Mouse (Mus musculus) CH12.LX (cell line): Measurements from ENCODE around the gene U2af1l4. TPM values are rescaled to one million over a fixed set of nuclear protein-coding genes. Genes with fewer than 3 reads are reported as not detected.

Source experiments
- DNase-seq: peaks from one replicate; pipeline ENCODE4 v3.0.0-alpha.2; 2013; ENCODE audit errors: extremely low read depth
- H3K27ac ChIP-seq: 2 replicates; pipeline ENCODE4 v1.5.1; 2012; ENCODE audit warnings: low read depth, mild to moderate bottlenecking, control low read depth, moderate library complexity; ENCODE audit not compliant: insufficient read depth
- H3K27me3 ChIP-seq: replicated peaks from 2 replicates; pipeline ENCODE3; 2012; ENCODE audit warnings: inconsistent platforms
- H3K36me3 ChIP-seq, 2 experiments: replicated peaks in 1 of 2; 2 replicates each; pipeline versions ENCODE3 to v1.6.1; 2012; ENCODE audit warnings: inconsistent platforms in 1 of 2, low read length in 1 of 2, mild to moderate bottlenecking in 1 of 2, mixed read lengths in 1 of 2, moderate library complexity in 1 of 2; ENCODE audit not compliant: control insufficient read depth in 1 of 2, insufficient read depth in 1 of 2
- H3K4me1 ChIP-seq, 2 experiments: 2 replicates each; pipeline ENCODE4 v1.6.1; 2012; ENCODE audit warnings: inconsistent platforms in 1 of 2, moderate library complexity in 1 of 2; ENCODE audit not compliant: insufficient read depth in 2 of 2, control insufficient read depth in 1 of 2
- H3K4me2 ChIP-seq: 2 replicates; pipeline ENCODE4 v1.6.1; 2012; ENCODE audit warnings: low read depth, mild to moderate bottlenecking, control low read depth; ENCODE audit not compliant: poor library complexity, insufficient read depth, severe bottlenecking
- H3K4me3 ChIP-seq, 3 experiments: fragments of 150-350 bp in 1 of 3; sonication (generic) in 1 of 3; replicated peaks in 1 of 3; 2 replicates each; pipeline versions ENCODE3 to v1.5.1; 2011 to 2012; ENCODE audit warnings: low read depth in 2 of 3, low read length in 2 of 3, mild to moderate bottlenecking in 2 of 3, moderate library complexity in 2 of 3, control low read depth in 1 of 3, improper control_type of control experiment in 1 of 3, inconsistent platforms in 1 of 3, mixed read lengths in 1 of 3; ENCODE audit not compliant: poor library complexity in 1 of 3
- H3K79me2 ChIP-seq: replicated peaks from 2 replicates; pipeline ENCODE4 v1.6.1; 2012; ENCODE audit warnings: mild to moderate bottlenecking, moderate library complexity; ENCODE audit not compliant: control insufficient read depth, poor library complexity, insufficient read depth, severe bottlenecking; ENCODE audit errors: extremely low read depth
- H3K9ac ChIP-seq: 2 replicates; pipeline ENCODE4 v1.6.1; 2012; ENCODE audit warnings: low read depth, mild to moderate bottlenecking, control low read depth, moderate library complexity; ENCODE audit not compliant: insufficient read depth
- H3K9me3 ChIP-seq: replicated peaks from 2 replicates; pipeline ENCODE3; 2012; ENCODE audit warnings: low read length, inconsistent platforms, mixed read lengths
- BHLHE40 ChIP-seq: IDR thresholded peaks from 2 replicates; pipeline ENCODE4 v1.6.1; 2011; ENCODE audit warnings: mild to moderate bottlenecking, low read depth, low read length, improper control_type of control experiment
- CHD2 ChIP-seq: IDR thresholded peaks from 2 replicates; pipeline ENCODE4 v1.6.1; 2011; ENCODE audit warnings: low read length, improper control_type of control experiment
- EP300 ChIP-seq: IDR thresholded peaks from 2 replicates; pipeline ENCODE4 v1.6.1; 2011; ENCODE audit warnings: low read length, improper control_type of control experiment
- ETS1 ChIP-seq: conservative IDR thresholded peaks from 2 replicates; pipeline ENCODE4 v1.6.1; 2012; ENCODE audit warnings: low read depth, mild to moderate bottlenecking, inconsistent platforms, low read length, improper control_type of control experiment, moderate library complexity
- IRF4 ChIP-seq: IDR thresholded peaks from 2 replicates; pipeline ENCODE4 v1.6.1; 2014; ENCODE audit warnings: low read depth, mild to moderate bottlenecking, inconsistent platforms, low read length, improper control_type of control experiment
- JUN ChIP-seq: IDR thresholded peaks from 2 replicates; pipeline ENCODE4 v1.6.1; 2011; ENCODE audit warnings: low read depth, mild to moderate bottlenecking, low read length, improper control_type of control experiment, moderate library complexity; ENCODE audit not compliant: insufficient read depth
- JUND ChIP-seq: conservative IDR thresholded peaks from 2 replicates; pipeline ENCODE4 v1.6.1; 2011; ENCODE audit warnings: low read depth, low read length, improper control_type of control experiment
- KAT2A ChIP-seq: IDR thresholded peaks from 2 replicates; pipeline ENCODE4 v1.6.1; 2012; ENCODE audit warnings: low read length, improper control_type of control experiment, inconsistent platforms; ENCODE audit not compliant: insufficient replicate concordance
- MAFK ChIP-seq: IDR thresholded peaks from 2 replicates; pipeline ENCODE4 v1.6.1; 2011; ENCODE audit warnings: low read length, improper control_type of control experiment; ENCODE audit not compliant: insufficient replicate concordance
- MAX ChIP-seq: IDR thresholded peaks from 2 replicates; pipeline ENCODE4 v1.6.1; 2011; ENCODE audit warnings: low read length, improper control_type of control experiment
- MAZ ChIP-seq: IDR thresholded peaks from 2 replicates; pipeline ENCODE4 v1.6.1; 2012; ENCODE audit warnings: low read depth, mild to moderate bottlenecking, inconsistent platforms, low read length, improper control_type of control experiment, moderate library complexity
- MXI1 ChIP-seq: IDR thresholded peaks from 2 replicates; pipeline ENCODE4 v1.6.1; 2011; ENCODE audit warnings: mild to moderate bottlenecking, low read depth, low read length, improper control_type of control experiment
- POLR2A ChIP-seq: IDR thresholded peaks from 2 replicates; pipeline ENCODE4 v1.6.1; 2011; ENCODE audit warnings: low read depth, mild to moderate bottlenecking, improper control_type of control experiment, low read length
- RAD21 ChIP-seq: IDR thresholded peaks from 2 replicates; pipeline ENCODE4 v1.6.1; 2011; ENCODE audit warnings: low read depth, mild to moderate bottlenecking, low read length, improper control_type of control experiment, moderate library complexity
- SIN3A ChIP-seq: IDR thresholded peaks from 2 replicates; pipeline ENCODE4 v1.6.1; 2012; ENCODE audit warnings: low read length, improper control_type of control experiment, inconsistent platforms
- SMC3 ChIP-seq: IDR thresholded peaks from 2 replicates; pipeline ENCODE4 v1.6.1; 2011; ENCODE audit warnings: low read depth, low read length, improper control_type of control experiment
- TBP ChIP-seq: conservative IDR thresholded peaks from 2 replicates; pipeline ENCODE4 v1.6.1; 2011; ENCODE audit warnings: low read depth, low read length, improper control_type of control experiment
- UBTF ChIP-seq: IDR thresholded peaks from 2 replicates; pipeline ENCODE4 v1.6.1; 2012; ENCODE audit warnings: low read depth, mild to moderate bottlenecking, inconsistent platforms, low read length, improper control_type of control experiment, moderate library complexity
- USF1 ChIP-seq: IDR thresholded peaks from 2 replicates; pipeline ENCODE4 v1.6.1; 2014; ENCODE audit warnings: low read depth, mild to moderate bottlenecking, inconsistent platforms, low read length, improper control_type of control experiment
- ZKSCAN1 ChIP-seq: IDR thresholded peaks from 2 replicates; pipeline ENCODE4 v1.6.1; 2012; ENCODE audit warnings: low read depth, inconsistent platforms, low read length, improper control_type of control experiment, borderline replicate concordance
- dilution Hi-C: fragments of 300-500 bp; cut with MboI; formaldehyde crosslinking; loops from 2 replicates; pipeline ENCODE4 v1.14.3; 2020; ENCODE audit warnings: low sequenced_read_pairs; ENCODE audit not compliant: extremely low pct_unique_long_range_greater_than_20kb, extremely low pct_ligation_motif_present
- in situ Hi-C: fragments of 300-500 bp; cut with MboI; formaldehyde crosslinking; loops from 3 replicates; pipeline ENCODE4 v1.14.3; 2019; ENCODE audit warnings: low sequenced_read_pairs, low pct_ligation_motif_present, low pct_unique_long_range_greater_than_20kb, mixed read lengths
- polyA plus RNA-seq: library from polyadenylated mRNA; unstranded; fragments of >175 nt; gene quantifications from 2 replicates; pipeline ENCODE4 v1.2.1, GENCODE M21; 2012; ENCODE audit warnings: low read depth; ENCODE audit not compliant: insufficient read length
- total RNA-seq, 2 experiments: library from RNA; depleted of rRNA; stranded (reverse); fragments of 300-350 nt in 1 of 2; fragments of >200 nt in 1 of 2; gene quantifications; 2 replicates each; pipeline ENCODE4 v1.2.3; 2012 to 2014

U2af1l4 gene
- total and polyA plus RNA-seq, 3 experiments, result 51.5 to 60.8 (median 56.7) TPM

- peak; percentile 73 for TF ChIP-seq POLR2A
- TF ChIP-seq MAZ, result peak; percentile 95
- TF ChIP-seq SMC3, result no peak
- no peak for TF ChIP-seq MAFK
- TF ChIP-seq IRF4, result peak; percentile 51; the same call in 1 of the 2 replicates
- no peak for TF ChIP-seq USF1
- TF ChIP-seq SIN3A, result peak; percentile 95
- no peak for TF ChIP-seq EP300
- peak; percentile 22; the same call in 1 of the 2 replicates for TF ChIP-seq MAX
- no peak for TF ChIP-seq JUND
- TF ChIP-seq ETS1, result no peak
- peak; percentile 84; the same call in 1 of the 2 replicates for TF ChIP-seq KAT2A
- TF ChIP-seq MXI1, result peak; percentile 67
- no peak for TF ChIP-seq RAD21
- TF ChIP-seq ZKSCAN1, result no peak
- TF ChIP-seq UBTF, result no peak
- peak; percentile 89 for TF ChIP-seq CHD2
- TF ChIP-seq, all 38 proteins: peak for 17
Observed at GRCm38 (mm10) chr7:30559443-30559954, 3.6 kb upstream of the U2af1l4 start, which contains the start of gene Lin37 (continued).

- in situ Hi-C loops, result no loop called here
- Histone ChIP-seq H3K4me3 (no peak overlapping the region), H3K9me3 (no peaks in the 10 kb centered on the region), H3K27me3 (no peaks in the 10 kb centered on the region), H3K9ac (peak overlapping the region; percentile 77), H3K27ac (no peak overlapping the region), H3K79me2 (peaks cover 25% of the 10 kb centered on the region), H3K36me3 (peaks cover 23 to 47% of the 10 kb centered on the region in 2 experiments), H3K4me1 (peaks cover 9 to 39% of the 10 kb centered on the region in 2 experiments; a peak in 3 of 4 replicates), H3K4me2 (peak overlapping the region; percentile 58)
- DNase-seq, result no peak
- dilution Hi-C loops, result no loop called here
- TF ChIP-seq BHLHE40, result no peak
- TF ChIP-seq USF1, result no peak
- no peak for TF ChIP-seq EP300
- no peak for TF ChIP-seq SMC3
- TF ChIP-seq MAZ, result no peak
- TF ChIP-seq TBP, result no peak
- TF ChIP-seq MXI1, result no peak
- TF ChIP-seq SIN3A, result no peak
- TF ChIP-seq JUN, result no peak
Observed at GRCm38 (mm10) chr7:30560296-30560695, 2.8 kb upstream of the U2af1l4 start.
